Mouse (Mus musculus) stomach, postnatal 0 days (tissue): Measurements from ENCODE around the gene Gm10295.

Experiments
- CTCF ChIP-seq: IDR thresholded peaks from 2 replicates; pipeline ENCODE4 v1.5.1; 2016; ENCODE audit warnings: antibody characterized with exemption, low read depth, mild to moderate bottlenecking, moderate library complexity
- EP300 ChIP-seq: optimal IDR thresholded peaks from 2 replicates; pipeline ENCODE3; 2016; ENCODE audit warnings: antibody characterized with exemption

DNA sequence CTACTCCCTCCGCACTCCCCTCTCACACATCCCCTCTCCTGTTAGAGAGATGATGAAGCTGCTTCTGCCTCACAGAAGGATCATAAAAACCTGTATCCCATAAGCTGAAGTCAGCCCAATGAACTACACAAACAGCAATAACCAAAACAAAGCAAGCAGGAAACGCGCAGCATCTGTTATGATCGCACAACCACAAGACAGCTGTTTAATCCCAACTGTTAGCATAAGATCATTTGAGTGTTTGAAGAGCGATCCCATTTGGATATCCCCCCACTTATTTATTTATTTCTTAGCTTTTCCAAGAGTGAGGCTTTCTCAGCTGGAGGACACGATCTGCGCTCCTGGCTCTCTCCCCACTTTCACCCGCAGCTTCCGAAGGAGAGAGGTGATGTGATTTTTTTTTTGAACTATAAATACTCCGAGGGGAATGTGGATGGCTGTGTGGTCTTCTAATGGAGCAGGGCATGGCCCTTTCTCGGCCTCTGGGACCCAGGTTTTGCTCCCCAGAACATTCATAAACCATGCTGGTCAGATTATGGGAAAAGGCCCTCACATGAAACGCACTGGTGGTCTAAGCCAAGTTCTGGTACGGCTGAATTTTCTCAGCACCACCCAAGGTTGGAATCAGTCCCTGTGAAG lies 17.4 kb upstream of the Gm10295 start:
- no peak for TF ChIP-seq CTCF
- TF ChIP-seq EP300: no peak
